Mouse (Mus musculus) testis, adult 2 months (tissue): ENCODE measurements around the gene Bcl9l. TPM values are rescaled to one million over a fixed set of nuclear protein-coding genes. Genes with fewer than 3 reads are reported as not detected.

ENCODE experiments used
- H3K27ac ChIP-seq: fragments of 200-500 bp; 2 replicates; pipeline ENCODE4 v1.5.1; 2012; ENCODE audit warnings: low read depth, low read length; ENCODE audit not compliant: control insufficient read depth, insufficient read depth
- H3K27me3 ChIP-seq: fragments of 200-500 bp; 2 replicates; pipeline ENCODE4 v1.6.1; 2012; ENCODE audit warnings: mild to moderate bottlenecking, low read length, moderate library complexity; ENCODE audit not compliant: control insufficient read depth, insufficient read depth
- H3K36me3 ChIP-seq: fragments of 200-500 bp; 2 replicates; pipeline ENCODE4 v1.6.1; 2012; ENCODE audit warnings: mild to moderate bottlenecking, low read length; ENCODE audit not compliant: control insufficient read depth, insufficient read depth
- H3K4me1 ChIP-seq: fragments of 200-500 bp; 2 replicates; pipeline ENCODE4 v1.6.1; 2012; ENCODE audit warnings: low read length; ENCODE audit not compliant: control insufficient read depth, insufficient read depth
- H3K4me3 ChIP-seq: fragments of 200-500 bp; 2 replicates; pipeline ENCODE4 v1.5.1; 2012; ENCODE audit warnings: low read depth, mild to moderate bottlenecking, low read length, moderate library complexity, mixed read lengths; ENCODE audit not compliant: control insufficient read depth
- CTCF ChIP-seq: fragments of 200-500 bp; IDR thresholded peaks from 2 replicates; pipeline ENCODE4 v1.5.1; 2012; ENCODE audit warnings: low read depth, mild to moderate bottlenecking, inconsistent platforms, low read length, moderate library complexity; ENCODE audit not compliant: control insufficient read depth, insufficient read depth, insufficient replicate concordance
- POLR2A ChIP-seq: fragments of 200-500 bp; IDR thresholded peaks from 2 replicates; pipeline ENCODE4 v1.6.1; 2012; ENCODE audit warnings: low read depth, mild to moderate bottlenecking, inconsistent platforms, low read length, moderate library complexity; ENCODE audit not compliant: control insufficient read depth
- polyA plus RNA-seq: library from polyadenylated mRNA; depleted of rRNA; stranded (reverse); fragments of >200 nt; gene quantifications from 2 replicates; pipeline ENCODE4 v1.2.3, GENCODE M21; 2012

Gene Bcl9l
- polyA plus RNA-seq, 1 experiment, result 8.4 TPM

GRCm38 (mm10) chr9:44494261-44494862 lies 11.7 kb downstream of the Bcl9l start:
- Histone ChIP-seq H3K36me3 (no peaks in the 10 kb centered on the region), H3K27ac (peak overlapping the region; percentile 7), H3K27me3 (no peaks in the 10 kb centered on the region), H3K4me3 (no peak overlapping the region), H3K4me1 (peaks cover 47% of the 10 kb centered on the region)
- no peak for TF ChIP-seq CTCF
- no peak; the same call in 1 of the 2 replicates for TF ChIP-seq POLR2A

- H3K27me3 ChIP-seq, result no peaks in the 10 kb centered on the region
- H3K27ac ChIP-seq, result peak overlapping the region; percentile 7
- TF ChIP-seq POLR2A (no peak), CTCF (no peak)
- no peaks in the 10 kb centered on the region for H3K36me3 ChIP-seq
- H3K4me3 ChIP-seq, result no peak overlapping the region
- H3K4me1 ChIP-seq, result peaks cover 45% of the 10 kb centered on the region
Measured at GRCm38 (mm10) chr9:44494863-44495809, 12.5 kb downstream of the Bcl9l start.

DNA sequence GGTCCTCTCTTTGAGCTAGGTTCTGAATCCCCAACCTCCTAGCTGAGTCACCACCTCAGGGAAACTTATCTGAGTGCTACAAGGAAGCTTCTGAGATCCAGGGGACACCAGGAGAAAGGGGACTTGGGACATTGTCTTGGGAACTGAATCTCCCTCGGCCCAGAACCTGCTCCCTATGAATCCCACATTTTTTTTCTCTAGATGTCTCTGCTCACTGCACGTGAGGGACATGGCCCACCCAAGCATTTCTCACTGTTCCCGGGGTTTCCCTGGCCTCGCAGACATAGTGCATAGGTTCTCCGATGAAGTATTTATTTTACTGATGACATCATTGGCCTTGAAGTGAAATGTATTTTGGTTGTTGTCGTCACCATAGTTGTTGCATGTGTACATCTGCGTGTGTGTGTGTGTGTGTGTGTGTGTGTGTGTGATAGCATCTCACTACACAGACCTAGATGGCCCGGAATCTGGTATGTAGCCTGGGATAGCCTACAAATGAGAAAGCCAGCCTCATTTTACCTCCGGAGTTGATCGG lies 13.3 kb downstream of the Bcl9l start:
- TF ChIP-seq POLR2A, result no peak
- TF ChIP-seq CTCF, result no peak

DNA sequence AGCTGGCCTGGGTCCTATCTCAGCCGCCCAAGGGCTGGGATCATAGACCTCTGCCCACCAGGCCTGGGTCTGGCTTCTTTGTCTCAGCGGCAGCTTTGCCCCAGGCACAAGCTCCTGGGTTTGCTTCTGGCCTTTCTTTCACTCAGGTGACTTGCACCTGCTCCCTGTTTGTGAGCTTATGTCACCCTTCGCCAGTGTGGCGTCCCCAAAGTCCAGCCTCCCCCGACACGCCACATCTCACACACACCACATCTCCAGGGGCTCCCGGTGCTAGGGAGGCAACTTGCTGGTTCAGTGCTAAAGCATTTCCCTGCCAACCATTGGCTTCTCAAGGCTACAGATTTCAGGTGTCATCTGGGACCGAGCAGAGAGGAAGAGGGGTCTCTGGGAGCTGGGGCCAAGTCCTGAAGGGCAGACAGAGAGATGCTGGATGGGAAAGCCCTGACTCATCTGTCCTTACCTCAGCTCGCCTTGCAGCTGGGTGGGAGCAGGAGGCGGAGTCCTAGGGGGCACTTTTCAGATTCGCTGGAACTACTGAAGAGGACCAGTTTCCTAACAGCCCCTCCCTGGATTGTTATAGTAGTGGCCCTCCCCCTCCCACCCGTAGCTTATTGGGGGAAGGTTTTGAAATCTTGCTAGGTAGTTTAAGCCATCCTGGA lies 14.3 kb downstream of the Bcl9l start:
- Histone ChIP-seq H3K4me3 (no peak overlapping the region), H3K27ac (no peak overlapping the region), H3K36me3 (no peaks in the 10 kb centered on the region), H3K27me3 (no peaks in the 10 kb centered on the region), H3K4me1 (peaks cover 28% of the 10 kb centered on the region)
- no peak for TF ChIP-seq POLR2A
- TF ChIP-seq CTCF, result no peak

More for the DNA sequence above, 13.3 kb downstream of the Bcl9l start:
- H3K4me3 ChIP-seq, result no peak overlapping the region
- H3K27me3 ChIP-seq, result no peaks in the 10 kb centered on the region
- no peak overlapping the region for H3K27ac ChIP-seq
- peaks cover 38% of the 10 kb centered on the region for H3K4me1 ChIP-seq
- H3K36me3 ChIP-seq, result no peaks in the 10 kb centered on the region

- Histone ChIP-seq H3K27ac (peak overlapping the region; percentile 62; the same call in 1 of the 2 replicates), H3K4me1 (peaks cover 26% of the 10 kb centered on the region), H3K36me3 (no peaks in the 10 kb centered on the region), H3K4me3 (peak overlapping the region; percentile 73), H3K27me3 (no peaks in the 10 kb centered on the region)
- TF ChIP-seq POLR2A (no peak), CTCF (no peak)
Measured at GRCm38 (mm10) chr9:44497624-44498377, 15.2 kb downstream of the Bcl9l start.

GRCm38 (mm10) chr9:44498421-44499355 lies 16.1 kb downstream of the Bcl9l start:
- Histone ChIP-seq H3K4me3 (peak overlapping the region; percentile 73), H3K4me1 (peaks cover 20% of the 10 kb centered on the region), H3K36me3 (no peaks in the 10 kb centered on the region), H3K27ac (peak overlapping the region; percentile 62; the same call in 1 of the 2 replicates), H3K27me3 (no peaks in the 10 kb centered on the region)
- TF ChIP-seq POLR2A (no peak), CTCF (peak; percentile 31; the same call in 1 of the 2 replicates)
